Mouse (Mus musculus) T-helper 17 cell (primary cell): ENCODE measurements at regions not wholly inside any gene's neighbourhood (a gene's known extent, or its start where the extent isn't known, plus 50 kb on each side); places are given as distances from the start of the nearest gene placed in this dataset.

Source experiments
- in situ Hi-C, 2 experiments: fragments of 300-600 bp; cut with MboI, MseI; formaldehyde crosslinking; loops; 1 replicate in 1 of 2; 2 replicates in 1 of 2; pipeline ENCODE4 v1.15.1; 2025; ENCODE audit warnings: high pct_unique_total_duplicates in 2 of 2

DNA sequence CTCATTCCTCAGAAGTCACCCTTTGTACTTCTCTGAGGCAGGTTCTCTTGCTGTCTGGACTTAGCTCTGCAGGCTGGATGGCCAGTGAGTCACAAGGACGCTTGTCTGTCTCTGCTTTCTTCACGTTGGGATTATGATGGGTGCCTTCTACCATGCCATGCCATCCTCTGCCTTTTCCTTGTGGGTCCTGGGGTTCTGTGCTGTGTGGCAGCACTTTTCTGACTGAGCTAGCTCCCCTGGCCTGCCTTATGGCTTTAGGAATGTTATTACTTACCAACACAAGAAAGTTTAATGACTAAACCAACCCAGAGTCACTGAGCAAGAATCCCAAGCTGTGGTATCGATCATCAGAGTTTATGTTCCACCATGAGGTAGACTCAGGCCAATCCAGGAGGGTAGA is 280.7 kb downstream of the Gm49356 start:
- in situ Hi-C loops: no loop called here

DNA sequence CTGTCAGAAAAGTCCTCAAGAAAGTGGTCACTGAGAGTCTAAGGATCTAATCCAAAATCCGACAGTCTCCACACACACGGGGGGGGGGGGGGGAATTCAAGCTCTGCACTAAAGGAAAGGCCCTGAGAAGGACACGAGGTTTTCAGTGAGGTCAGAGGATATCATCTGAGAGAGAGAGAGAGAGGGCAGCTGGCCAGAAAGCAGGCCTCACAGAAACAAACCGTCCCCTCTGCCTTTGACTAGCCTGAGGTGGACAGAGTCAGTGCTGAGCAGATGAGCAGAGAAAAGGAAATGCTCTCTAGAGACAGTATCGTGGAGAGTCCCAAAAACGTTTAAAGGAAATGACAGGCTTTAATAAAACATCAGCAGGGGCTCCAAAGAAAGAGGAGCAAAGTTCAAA is 282.0 kb downstream of the Gm49356 start:
- in situ Hi-C loops: no loop called here

DNA sequence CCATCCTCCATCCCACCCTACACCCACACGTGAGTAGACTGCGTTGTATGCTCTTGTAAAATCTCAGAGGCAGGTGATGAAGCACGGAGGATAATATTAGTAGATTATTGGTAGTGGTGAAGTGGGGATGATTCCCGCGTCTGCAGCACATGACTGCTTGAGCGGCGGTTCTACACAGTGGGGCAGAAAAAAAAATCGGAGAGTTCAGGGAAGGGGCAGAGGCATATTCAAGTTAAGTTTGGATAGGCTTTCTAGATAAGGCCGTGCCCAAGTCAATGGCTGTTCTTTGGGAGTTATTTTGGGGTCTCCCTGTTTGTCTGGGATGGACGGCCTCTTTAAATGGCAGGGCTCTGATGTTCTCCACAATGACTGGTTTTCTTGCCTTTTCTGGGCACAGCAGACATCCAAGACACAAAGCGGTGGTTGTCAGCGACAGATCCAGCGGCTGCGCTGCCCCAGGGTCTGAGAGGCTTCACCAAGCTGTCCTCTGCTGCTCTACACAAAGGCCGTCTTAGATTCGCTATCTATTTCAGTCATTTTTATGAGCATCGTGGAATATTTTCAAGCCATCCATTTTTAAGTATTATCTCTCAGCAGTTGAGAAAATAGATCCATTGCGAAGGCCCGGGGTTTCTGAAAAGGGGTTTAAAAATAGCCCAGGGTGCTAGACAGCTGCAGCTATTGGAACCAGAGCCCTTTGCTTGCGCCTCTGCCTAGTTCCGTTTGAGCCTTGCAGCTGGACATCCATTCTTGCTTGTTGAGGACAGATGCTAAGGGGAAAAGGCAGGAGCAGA is 284.6 kb downstream of the Gm49356 start:
- in situ Hi-C loops: no loop called here

DNA sequence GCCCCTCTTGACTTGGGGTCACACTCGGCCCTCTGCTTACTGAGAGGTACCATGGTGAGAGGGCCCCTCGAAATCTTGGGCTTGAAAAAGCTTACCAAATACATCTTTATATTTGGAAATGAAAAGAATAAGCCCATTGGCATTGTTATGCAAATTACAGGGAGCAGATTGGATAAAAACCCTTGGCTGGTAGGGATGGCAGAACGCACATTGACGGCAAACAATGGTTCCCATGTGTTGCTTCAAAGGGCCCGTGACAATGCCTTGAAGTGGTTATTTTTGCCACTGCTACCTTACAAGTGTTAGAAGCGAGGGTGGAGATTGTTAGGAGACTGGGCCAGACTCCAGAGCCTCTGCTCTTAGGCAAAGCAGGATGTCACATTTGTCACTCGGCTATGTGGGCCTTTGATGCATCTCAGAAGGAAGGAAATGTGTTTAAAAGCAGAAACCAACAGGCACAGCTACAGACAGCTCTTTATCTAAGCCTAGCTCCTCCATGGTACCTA is 285.2 kb downstream of the Gm49356 start:
- in situ Hi-C loops: no loop called here

DNA sequence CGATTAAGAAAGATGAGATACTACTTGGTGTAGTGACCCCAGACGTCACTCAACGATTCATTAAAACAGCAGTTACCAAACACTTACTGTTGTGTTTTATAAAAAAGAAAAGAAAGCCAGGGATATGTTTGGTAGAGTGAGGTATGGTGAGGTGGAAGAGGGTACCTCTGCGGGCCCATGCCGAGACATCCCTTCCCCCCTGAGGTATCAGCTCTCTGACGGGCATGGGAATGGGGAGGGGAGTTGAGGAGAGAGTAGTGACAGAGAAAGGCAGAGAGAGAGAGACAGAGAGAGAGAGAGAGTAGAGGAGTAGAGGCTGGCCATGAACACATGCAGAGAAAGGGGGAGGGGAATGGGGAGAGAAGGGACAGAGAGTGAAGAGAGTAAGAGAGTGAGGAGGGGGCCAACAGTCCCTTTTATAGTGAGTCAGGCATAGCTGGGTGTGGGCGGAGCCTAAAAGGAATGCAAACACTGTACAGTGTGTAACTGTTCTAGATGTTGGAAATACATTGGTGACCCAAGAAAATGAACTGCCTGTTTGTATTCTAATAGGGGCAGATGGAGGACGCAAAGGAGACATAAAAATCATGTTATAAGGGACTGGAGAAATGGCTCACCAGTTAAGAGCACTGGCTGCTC is 285.9 kb downstream of the Gm49356 start:
- in situ Hi-C loops: no loop called here

DNA sequence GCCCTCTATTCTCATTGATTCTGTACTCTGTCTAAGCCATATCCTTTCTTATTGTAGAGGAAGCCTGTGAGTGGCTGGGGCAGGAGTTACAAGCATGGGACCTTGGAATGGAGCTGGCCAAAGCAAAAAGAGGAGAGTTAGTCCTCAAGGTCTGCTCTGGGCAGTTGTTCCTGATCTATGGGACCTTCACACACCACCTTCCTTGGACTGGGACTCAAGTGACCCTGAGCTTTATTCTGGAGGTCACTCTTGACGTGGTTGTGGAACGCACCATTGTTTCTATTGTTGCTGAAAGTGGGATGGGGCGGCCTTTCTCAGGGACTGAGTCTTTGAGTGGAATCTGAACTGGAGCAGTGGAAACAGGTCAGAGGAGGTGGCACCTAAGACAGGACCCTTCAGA is 291.0 kb downstream of the Gm49356 start:
- in situ Hi-C loops: no loop called here

DNA sequence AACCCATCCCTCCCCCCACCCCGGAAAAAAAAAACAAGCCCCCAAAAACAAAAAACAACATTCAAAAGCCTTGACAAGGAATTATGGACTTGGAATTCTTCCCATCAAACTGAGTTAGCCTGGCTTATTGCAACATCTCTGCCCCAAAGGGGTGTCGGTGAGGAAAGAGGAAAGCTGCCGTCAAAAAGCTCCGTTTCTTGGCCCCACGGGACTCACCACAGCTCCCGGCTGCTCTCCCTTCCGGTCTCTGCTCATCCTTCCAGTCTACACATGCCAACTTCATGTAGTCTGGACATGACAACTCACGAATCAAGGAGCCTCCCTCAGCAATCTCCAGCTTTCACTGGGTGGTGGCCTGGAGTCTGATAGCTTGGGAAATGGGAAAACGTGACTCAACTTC is 295.4 kb downstream of the Gm49356 start:
- in situ Hi-C loops: no loop called here

DNA sequence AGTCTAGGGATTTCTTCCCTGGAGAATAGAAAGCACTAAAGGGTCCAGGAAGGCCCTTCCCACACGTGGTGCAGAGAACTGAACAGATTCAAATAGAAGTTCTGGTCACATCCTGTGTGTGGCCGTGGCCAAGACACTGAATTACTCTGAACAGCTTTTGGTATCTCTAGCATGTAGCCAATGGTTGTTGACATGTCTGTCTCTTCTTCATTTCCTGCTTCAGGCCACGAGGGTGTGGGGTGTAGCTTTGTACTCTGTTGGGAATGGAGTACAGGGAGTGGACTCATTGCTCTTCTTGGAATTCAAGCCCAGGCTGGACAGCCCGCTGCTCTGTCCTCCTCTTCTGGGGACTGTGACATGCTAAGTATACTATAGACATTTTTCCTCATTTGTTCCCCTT is 298.5 kb downstream of the Gm49356 start:
- in situ Hi-C loops: no loop called here

DNA sequence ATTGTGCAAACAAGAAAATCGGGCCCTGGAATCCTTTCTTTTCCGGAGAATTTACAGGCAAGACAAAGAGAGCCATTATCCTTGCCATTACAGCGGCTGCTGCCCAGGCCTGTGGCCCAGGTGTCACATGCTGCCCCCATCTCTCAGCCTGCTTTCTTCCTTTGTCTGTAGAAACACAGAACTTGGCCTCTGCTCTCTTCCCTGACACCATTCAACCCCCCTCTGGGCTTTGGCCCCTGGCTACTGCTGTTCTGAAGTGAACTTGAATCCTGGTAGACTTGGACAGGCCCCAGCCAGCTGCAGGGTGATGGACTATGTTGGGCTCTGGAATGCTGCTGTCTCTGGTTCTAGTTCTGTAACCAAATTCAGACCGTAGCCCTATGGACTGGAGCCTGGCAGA is 299.3 kb downstream of the Gm49356 start:
- in situ Hi-C loops: no loop called here

DNA sequence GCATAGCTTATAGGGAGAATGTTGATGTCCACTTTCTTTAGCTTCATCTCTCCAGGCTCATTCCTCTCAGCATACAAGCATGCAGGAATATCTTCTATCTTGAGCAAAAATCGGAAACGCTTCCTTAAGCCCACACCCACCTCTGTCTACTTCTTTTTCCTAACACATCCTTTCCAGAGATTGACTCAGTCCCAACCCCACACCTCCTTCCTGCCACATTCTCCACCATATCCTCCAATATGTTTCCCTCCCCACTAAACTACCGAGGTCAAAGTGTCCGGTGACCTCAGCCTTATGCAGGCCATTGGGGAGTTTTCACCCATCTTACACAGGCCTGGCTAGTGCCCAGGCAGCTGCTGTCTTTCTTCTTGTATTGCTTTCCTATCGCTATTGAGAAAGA is 301.4 kb downstream of the Gm49356 start:
- in situ Hi-C loops: no loop called here

DNA sequence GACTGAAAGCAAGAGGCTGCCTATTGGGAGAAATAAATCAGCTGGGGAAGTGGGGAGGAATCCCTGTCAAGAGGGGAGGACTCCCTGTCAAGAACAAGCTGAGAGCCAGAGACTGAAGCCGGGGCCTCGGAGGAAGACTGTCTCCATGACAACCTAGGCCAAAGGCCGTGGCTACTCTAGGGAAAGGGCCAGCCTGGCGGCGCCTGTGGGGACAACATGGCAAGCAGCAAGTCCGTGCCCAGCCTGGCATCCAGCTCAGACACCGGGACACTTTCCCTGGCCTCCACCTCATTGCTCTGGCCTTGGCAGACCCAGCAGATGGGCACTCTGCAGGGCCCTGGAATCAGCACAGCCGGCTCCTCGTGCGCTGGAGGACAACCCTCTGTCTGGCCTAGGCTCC is 305.3 kb downstream of the Gm49356 start:
- in situ Hi-C loops: no loop called here

DNA sequence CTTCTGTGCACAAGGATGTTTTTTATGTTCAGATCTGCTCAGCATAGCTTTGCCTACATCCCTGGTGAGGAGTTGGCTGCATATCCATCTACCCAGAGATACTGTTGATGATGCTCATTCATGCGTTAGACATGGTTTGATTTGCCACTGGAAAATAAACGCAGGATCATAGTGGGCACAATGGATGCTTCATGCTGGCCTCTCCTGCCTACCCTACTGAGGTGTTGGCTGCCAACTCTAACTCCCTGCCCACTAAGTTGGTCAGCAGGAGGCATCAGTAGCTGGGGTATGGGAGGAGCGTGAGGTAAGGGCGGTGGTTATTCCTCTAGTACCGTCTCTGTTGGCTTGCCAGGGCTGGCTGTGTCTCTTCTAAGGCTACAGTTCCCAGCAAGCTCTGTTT is 307.3 kb downstream of the Gm49356 start:
- in situ Hi-C loops: loop anchor here in 1 of 2 experiments (5.0 kb wide), 1 partner anchor 54 kb away; no protein-coding TSS in a partner anchor

DNA sequence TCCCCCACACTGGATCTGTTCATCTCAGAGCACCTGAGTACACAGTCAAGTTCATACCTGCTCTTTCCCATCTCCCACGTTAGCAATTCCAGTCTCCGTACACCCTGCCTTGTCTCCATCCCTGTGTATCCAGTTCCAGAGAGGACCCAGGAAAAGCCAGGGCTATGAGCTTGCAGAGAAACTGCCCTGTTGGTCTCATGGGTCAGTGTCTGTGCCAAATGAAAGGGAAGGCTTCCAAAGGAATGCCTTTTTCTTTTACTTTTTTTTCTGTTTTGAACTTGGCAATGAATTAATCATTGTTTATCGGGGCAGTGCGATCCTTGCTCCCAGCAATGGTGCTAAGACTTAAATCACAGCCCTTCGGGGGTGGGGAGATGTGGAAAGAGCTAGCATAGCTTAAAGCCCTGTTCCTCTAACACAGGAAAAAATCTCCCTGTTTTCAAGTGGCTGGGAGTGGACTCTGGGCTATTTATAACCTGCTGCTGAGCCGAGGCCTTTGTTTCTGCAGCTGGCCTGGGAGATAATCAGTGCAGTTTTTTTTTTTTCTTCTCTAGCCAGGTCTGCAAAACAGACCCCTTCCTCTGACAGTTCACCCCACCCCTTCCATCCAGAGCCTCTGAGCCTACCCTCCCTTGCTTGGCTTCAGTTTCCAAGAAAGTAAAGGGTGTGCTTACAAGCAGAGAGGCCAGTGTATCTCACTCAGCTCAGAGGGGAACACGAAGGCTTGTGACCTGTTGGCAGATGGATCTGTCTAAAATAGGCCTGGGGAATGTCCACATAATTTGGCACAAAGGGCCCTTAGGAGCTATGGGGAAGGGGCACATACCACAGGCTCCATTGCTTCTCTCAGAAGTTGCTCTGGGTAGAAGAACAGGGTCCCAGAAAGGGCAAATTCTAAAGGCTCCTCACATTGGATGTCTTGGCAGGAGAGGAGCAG is 308.6 kb downstream of the Gm49356 start:
- in situ Hi-C loops: loop anchor here in 1 of 2 experiments (5.0 kb wide), 1 partner anchor 55 kb away; no protein-coding TSS in a partner anchor

DNA sequence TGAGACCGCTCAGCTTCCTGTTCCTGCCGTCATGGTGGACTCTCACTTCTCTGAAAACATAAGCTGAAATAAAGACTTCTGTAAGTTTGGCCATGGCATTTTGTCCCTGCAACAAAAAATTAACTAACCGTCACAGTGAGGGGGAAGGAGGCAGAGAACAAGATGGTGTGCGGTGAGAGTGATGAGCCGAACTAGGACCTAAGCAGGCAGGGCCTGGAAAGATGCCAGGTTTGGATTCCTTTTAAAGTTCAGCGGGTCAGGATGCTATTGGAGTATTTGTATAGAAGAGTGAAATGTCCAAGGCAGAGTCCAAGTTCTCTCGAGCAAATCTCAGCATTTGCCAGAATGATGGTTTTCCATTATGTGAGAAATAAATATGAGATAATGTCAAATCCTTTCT is 312.3 kb downstream of the Gm49356 start:
- in situ Hi-C loops: no loop called here

DNA sequence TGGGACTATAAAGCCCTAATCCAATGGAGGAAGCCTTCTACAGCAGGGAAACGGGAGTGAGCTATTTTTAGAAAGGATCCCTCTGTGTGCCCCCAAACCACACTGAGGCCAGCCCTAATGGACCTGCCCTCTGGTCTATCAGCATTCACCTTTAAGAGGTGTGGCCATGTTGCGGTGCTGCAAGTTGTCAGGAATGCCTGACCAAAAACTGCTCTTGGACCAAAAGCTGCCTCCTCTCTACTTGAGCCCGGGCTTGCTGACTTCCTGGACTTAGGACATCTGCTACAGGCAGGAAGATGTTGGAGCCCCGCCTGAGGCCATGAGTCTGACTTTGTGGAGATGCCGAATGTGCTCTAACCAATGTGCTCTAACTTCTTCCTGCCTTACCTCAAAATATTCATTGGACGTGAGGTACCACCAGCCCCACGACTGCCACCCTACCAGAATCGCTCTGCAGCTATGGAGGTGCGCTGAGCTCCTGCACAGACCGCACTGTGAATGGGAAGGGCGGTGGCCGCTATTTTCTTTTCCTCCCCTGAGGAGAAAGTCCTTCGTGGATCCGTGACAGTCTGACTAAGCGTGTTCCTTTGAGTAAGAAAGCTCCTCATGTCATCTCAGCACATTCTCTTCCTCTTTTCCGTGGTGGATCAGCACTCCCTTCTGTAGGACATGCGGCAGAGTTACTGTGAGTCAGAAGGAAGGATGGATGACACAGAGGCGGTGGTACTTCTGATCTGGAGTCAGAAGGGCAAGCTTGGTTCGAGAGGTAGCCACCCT is 313.0 kb downstream of the Gm49356 start:
- in situ Hi-C loops: no loop called here

DNA sequence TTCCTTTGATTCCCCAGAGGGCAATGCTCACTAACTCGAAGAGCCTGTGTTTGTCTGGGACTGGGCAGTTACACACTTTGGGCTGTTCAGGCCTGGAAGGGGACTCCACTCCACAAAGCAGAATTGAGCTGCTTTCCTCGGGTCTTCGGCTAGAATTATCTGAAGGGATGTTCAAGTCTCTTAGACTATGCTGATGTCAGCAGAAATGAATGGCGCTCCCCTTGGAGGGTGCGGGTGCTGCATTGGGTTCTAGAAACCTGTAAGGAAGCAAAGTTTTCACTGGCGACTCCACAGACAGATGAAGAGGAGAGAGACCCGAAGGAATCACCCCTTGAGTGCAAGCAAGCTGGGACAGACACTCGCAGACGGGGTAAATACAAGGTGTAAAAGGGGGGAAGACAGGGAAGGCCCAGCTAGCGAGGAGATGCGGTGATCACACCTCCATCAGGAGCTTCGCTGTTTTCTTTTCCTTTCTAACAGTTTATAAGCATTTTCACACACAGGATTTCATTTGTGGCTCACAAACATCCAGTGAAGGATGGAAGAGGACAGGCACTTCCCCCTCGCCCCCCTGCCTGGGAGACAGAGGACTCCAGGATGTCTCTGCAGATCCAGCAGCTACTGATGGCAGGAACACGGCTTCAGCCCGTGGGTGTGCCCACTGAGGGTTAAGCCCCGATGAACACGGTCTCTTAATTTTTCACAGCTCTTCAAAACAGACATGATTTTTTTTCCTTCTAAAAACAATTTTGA is 314.2 kb downstream of the Gm49356 start:
- in situ Hi-C loops: no loop called here

DNA sequence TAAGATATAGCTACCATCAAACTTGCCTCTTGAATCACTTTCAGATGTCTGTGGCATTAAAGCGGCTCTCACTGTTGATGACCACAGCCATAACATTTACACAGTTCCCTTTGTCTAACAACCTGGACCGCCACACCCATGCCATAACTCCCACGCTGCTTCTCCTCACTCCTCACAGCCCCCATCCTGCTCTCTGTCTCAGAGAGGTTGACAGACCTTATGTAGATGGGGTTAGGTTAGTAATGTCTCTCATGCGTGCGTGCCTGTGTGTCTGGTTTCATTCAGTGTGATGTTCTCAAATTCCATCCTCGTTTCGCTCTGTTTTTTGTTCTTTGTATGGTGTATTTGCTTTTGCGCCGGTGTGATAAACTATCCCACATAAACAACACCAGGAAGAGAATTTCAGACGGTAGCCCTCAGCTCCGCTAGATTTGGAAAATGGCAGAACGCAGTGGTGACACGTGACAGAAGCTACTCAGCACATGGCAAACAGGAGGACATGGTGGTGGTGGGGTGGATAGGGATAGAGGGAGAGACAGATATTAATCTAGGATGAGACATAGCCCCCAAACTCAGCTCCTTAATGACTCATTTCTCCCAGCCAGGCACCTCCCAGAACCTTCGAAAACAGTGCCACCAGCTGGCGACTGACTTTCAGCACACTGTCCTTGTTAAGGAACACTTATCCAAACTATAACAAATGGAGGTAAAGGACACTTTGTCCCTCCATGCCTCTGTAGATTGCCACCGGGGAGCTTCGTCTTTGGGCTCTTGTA is 314.9 kb downstream of the Gm49356 start:
- in situ Hi-C loops: no loop called here

DNA sequence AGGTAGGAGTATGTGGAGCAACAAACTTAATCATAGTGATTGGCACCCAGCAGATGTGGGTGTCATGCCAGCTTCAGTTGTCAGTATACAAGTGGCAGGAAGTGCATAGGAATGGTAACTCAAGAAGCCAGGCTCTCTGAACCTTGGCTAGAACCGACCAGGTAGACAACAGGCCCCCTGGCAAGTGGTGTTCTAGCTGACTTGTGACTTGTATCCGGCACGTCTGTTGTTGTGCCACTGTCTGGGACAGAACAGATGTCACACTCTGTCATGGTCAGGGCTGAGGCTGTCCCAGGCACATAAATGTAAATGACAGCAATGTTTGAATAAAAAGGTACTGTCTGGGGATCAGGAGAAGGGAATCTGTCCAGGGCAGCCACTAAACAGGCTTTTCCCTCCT is 316.0 kb downstream of the Gm49356 start:
- in situ Hi-C loops: no loop called here

DNA sequence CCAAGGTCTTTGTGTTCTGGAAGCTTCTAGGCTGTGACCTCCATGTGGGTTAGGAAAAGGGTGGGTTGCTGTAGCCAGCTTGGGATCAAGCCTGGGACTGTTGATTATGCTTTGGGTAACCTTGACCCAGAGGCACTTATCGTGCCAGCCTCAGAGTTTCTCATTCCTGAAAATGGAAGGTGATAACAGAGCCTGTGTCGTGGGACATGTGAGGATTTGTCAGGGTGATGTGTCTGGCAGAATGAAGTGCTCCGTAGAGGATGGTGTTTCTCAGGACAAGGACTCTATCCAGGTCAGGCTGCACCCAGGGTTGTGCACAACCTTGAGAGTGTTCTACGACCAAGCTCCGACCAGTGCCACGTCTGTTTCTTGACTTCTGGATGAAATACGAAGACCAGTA is 316.4 kb downstream of the Gm49356 start:
- in situ Hi-C loops: no loop called here

DNA sequence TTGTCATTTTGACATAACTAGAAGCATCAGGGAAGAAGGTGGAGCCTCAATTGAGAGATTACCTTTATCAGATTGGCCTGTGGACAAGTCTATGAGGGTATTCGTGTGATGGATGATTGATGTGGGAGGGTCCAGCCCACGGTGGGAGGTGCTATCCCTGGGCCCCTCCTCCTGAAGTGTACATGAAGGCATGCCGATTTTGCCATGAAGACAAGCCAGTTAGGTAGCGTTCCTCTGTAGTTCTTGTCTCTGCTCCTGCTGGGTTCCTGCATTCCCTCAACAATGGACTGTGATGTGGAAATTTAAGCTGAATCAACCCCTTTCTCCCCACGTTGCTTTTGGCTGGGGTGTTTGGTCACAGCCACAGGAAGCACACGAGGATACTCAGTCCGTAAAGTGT is 317.5 kb downstream of the Gm49356 start:
- in situ Hi-C loops: no loop called here
